Mouse (Mus musculus) liver, embryonic 14.5 days (tissue): ENCODE measurements around the gene Ppp1r12b. TPM values are rescaled to one million over a fixed set of nuclear protein-coding genes. Genes with fewer than 3 reads are reported as not detected.
A peak's percentile ranks its signal among the peaks of the same experiment; 100 is the strongest.

Experiments used
- ATAC-seq: fragments of 200-750 bp; cut with Nextera tagmentation; 2 replicates; pipeline ENCODE4 v1.8.0; 2017; ENCODE audit warnings: moderate number of reproducible peaks, mild to moderate bottlenecking, moderate library complexity; ENCODE audit not compliant: insufficient read depth
- DNase-seq, 3 experiments: peaks; one replicate each; pipeline ENCODE4 v3.0.0-alpha.2; 2012 to 2013; ENCODE audit warnings: low read depth in 3 of 3, low spot score in 3 of 3
- H3K27ac ChIP-seq: fragments of 300-500 bp; sonication (generic); 2 replicates; pipeline ENCODE4 v1.5.1; 2014; ENCODE audit warnings: moderate library complexity, mild to moderate bottlenecking, control low read depth, inconsistent platforms
- H3K27me3 ChIP-seq: fragments of 300-500 bp; sonication (generic); 2 replicates; pipeline ENCODE4 v1.6.1; 2014; ENCODE audit warnings: mild to moderate bottlenecking, low read length, moderate library complexity; ENCODE audit not compliant: control insufficient read depth, insufficient read depth
- H3K36me3 ChIP-seq: fragments of 300-500 bp; sonication (generic); replicated peaks from 2 replicates; pipeline ENCODE4 v1.6.1; 2014; ENCODE audit warnings: low read depth; ENCODE audit not compliant: control insufficient read depth, insufficient read depth
- H3K4me1 ChIP-seq, 2 experiments: fragments of 200-500 bp in 1 of 2; fragments of 300-500 bp in 1 of 2; sonication (generic) in 1 of 2; replicated peaks; 2 replicates each; pipeline ENCODE4 v1.6.1; 2012 to 2014; ENCODE audit warnings: antibody characterized with exemption in 1 of 2, inconsistent platforms in 1 of 2, low read length in 1 of 2; ENCODE audit not compliant: control insufficient read depth in 2 of 2, insufficient read depth in 2 of 2
- H3K4me2 ChIP-seq: fragments of 300-500 bp; sonication (generic); 2 replicates; pipeline ENCODE4 v1.6.1; 2014; ENCODE audit warnings: low read depth, mild to moderate bottlenecking, control low read depth, moderate library complexity
- H3K4me3 ChIP-seq, 2 experiments: fragments of 200-500 bp in 1 of 2; fragments of 300-500 bp in 1 of 2; sonication (generic) in 1 of 2; 2 replicates each; pipeline ENCODE4 v1.5.1; 2012 to 2014; ENCODE audit warnings: low read depth in 2 of 2, low read length in 2 of 2, mild to moderate bottlenecking in 2 of 2, control low read depth in 1 of 2, inconsistent platforms in 1 of 2, moderate library complexity in 1 of 2; ENCODE audit not compliant: insufficient read depth in 1 of 2
- H3K9ac ChIP-seq: fragments of 300-500 bp; sonication (generic); replicated peaks from 2 replicates; pipeline ENCODE4 v1.6.1; 2014; ENCODE audit warnings: mild to moderate bottlenecking, control low read depth, moderate library complexity
- H3K9me3 ChIP-seq: fragments of 300-500 bp; sonication (generic); 2 replicates; pipeline ENCODE4 v1.6.1; 2016; ENCODE audit warnings: low read length, mixed read lengths; ENCODE audit not compliant: control insufficient read depth
- CTCF ChIP-seq: IDR thresholded peaks from 2 replicates; pipeline ENCODE4 v1.5.1; 2016; ENCODE audit warnings: antibody characterized with exemption, low read depth, control low read depth
- EP300 ChIP-seq: IDR thresholded peaks from 2 replicates; pipeline ENCODE4 v1.6.1; 2016; ENCODE audit warnings: antibody characterized with exemption, low read depth
- WGBS: fragments of 180-500 bp; shearing (Covaris S2); extraction: QIAGEN DNeasy Blood & Tissue Kit; methylation state at CpG from one replicate; pipeline ENCODE4 v1.1.7; 2014; ENCODE audit not compliant: insufficient replicate concordance; 5-methylcytosine and 5-hydroxymethylcytosine counted together
- polyA plus RNA-seq, 2 experiments: library from polyadenylated mRNA; depleted of rRNA in 1 of 2; stranded (reverse) in 1 of 2; unstranded in 1 of 2; fragments of >200 nt; fragmentation: Nextera tagmentation in 1 of 2; extraction: Ambion mirVana in 1 of 2; gene quantifications; 2 replicates each; pipeline versions ENCODE4 v1.2.1 to v1.2.3; 2012 to 2014

Ppp1r12b gene
- polyA plus RNA-seq, 2 experiments = 1.6 to 1.7 TPM

- ATAC-seq (no peak), DNase-seq (no peak)
- Histone ChIP-seq H3K4me3 (no peak overlapping the region), H3K4me1 (no peaks in the 10 kb centered on the region), H3K9ac (no peak overlapping the region), H3K27me3 (no peaks in the 10 kb centered on the region), H3K27ac (no peak overlapping the region), H3K4me2 (no peak overlapping the region), H3K36me3 (no peaks in the 10 kb centered on the region), H3K9me3 (no peaks in the 10 kb centered on the region)
- WGBS = 68% methylated on average over 7 of the region's 7 CpGs
- no peak for TF ChIP-seq CTCF
- TF ChIP-seq EP300 = no peak
Observed at GRCm38 (mm10) chr1:134726480-134726879, 229.3 kb downstream of the Ppp1r12b start.

GRCm38 (mm10) chr1:134725276-134725675 lies 230.5 kb downstream of the Ppp1r12b start:
- H3K4me2 ChIP-seq = no peak overlapping the region
- H3K4me3 ChIP-seq = no peak overlapping the region
- H3K27ac ChIP-seq = no peak overlapping the region
- no peaks in the 10 kb centered on the region for H3K36me3 ChIP-seq
- 20% methylated on average over 5 of the region's 5 CpGs for WGBS
- no peaks in the 10 kb centered on the region for H3K9me3 ChIP-seq
- no peak for DNase-seq
- ATAC-seq = no peak
- peak; percentile 80 for TF ChIP-seq CTCF
- no peak for TF ChIP-seq EP300
- H3K4me1 ChIP-seq = no peaks in the 10 kb centered on the region
- H3K27me3 ChIP-seq = no peaks in the 10 kb centered on the region
- H3K9ac ChIP-seq = no peak overlapping the region

- Histone ChIP-seq H3K4me3 (no peak overlapping the region), H3K36me3 (no peaks in the 10 kb centered on the region), H3K4me2 (no peak overlapping the region), H3K27ac (no peak overlapping the region), H3K9ac (no peak overlapping the region), H3K27me3 (no peaks in the 10 kb centered on the region), H3K4me1 (no peaks in the 10 kb centered on the region; a peak in 1 of 4 replicates), H3K9me3 (no peaks in the 10 kb centered on the region)
- DNase-seq (no peak), ATAC-seq (no peak)
- 68% methylated on average over 7 of the region's 7 CpGs for WGBS
- TF ChIP-seq CTCF (no peak), EP300 (no peak)
Observed at GRCm38 (mm10) chr1:134722891-134723290, 232.9 kb downstream of the Ppp1r12b start.

GRCm38 (mm10) chr1:134721486-134721885 lies 234.3 kb downstream of the Ppp1r12b start:
- DNase-seq (no peak), ATAC-seq (no peak)
- no peaks in the 10 kb centered on the region for H3K27me3 ChIP-seq
- no peak overlapping the region for H3K9ac ChIP-seq
- TF ChIP-seq CTCF = no peak
- TF ChIP-seq EP300 = no peak
- no peaks in the 10 kb centered on the region for H3K9me3 ChIP-seq
- WGBS = 56% methylated on average over 5 of the region's 5 CpGs
- H3K4me2 ChIP-seq = no peak overlapping the region
- H3K36me3 ChIP-seq = no peaks in the 10 kb centered on the region
- no peak overlapping the region for H3K27ac ChIP-seq
- no peak overlapping the region for H3K4me3 ChIP-seq
- no peaks in the 10 kb centered on the region; a peak in 1 of 4 replicates for H3K4me1 ChIP-seq

- no peaks in the 10 kb centered on the region for H3K36me3 ChIP-seq
- H3K9ac ChIP-seq = no peak overlapping the region
- H3K27me3 ChIP-seq = no peaks in the 10 kb centered on the region
- DNase-seq (no peak), ATAC-seq (no peak)
- WGBS = 16% methylated on average over 12 of the region's 12 CpGs
- TF ChIP-seq EP300 = no peak
- no peak for TF ChIP-seq CTCF
- no peaks in the 10 kb centered on the region for H3K9me3 ChIP-seq
- no peak overlapping the region for H3K4me2 ChIP-seq
- no peaks in the 10 kb centered on the region; a peak in 1 of 4 replicates for H3K4me1 ChIP-seq
- H3K4me3 ChIP-seq = no peak overlapping the region
- no peak overlapping the region for H3K27ac ChIP-seq
Observed at GRCm38 (mm10) chr1:134719718-134720304, 235.9 kb downstream of the Ppp1r12b start.
